Mouse (Mus musculus) spleen, adult 2 months (tissue): ENCODE measurements around the gene Wbp2nl. TPM values are rescaled to one million over a fixed set of nuclear protein-coding genes. Genes with fewer than 3 reads are reported as not detected.

ENCODE experiments used
- DNase-seq, 2 experiments: peaks; one replicate each; pipeline versions ENCODE4 v3.0.0 to v3.0.0-alpha.2; 2012 to 2021; ENCODE audit warnings: low spot score in 2 of 2, low read depth in 1 of 2
- H3K27ac ChIP-seq: fragments of 200-500 bp; 2 replicates; pipeline ENCODE4 v1.5.1; 2012; ENCODE audit warnings: low read length, inconsistent platforms; ENCODE audit not compliant: insufficient read depth
- H3K27me3 ChIP-seq: fragments of 200-500 bp; 2 replicates; pipeline ENCODE4 v1.6.1; 2012; ENCODE audit warnings: mild to moderate bottlenecking, moderate library complexity, low read length, inconsistent platforms; ENCODE audit not compliant: control insufficient read depth, insufficient read depth
- H3K36me3 ChIP-seq: fragments of 200-500 bp; 2 replicates; pipeline ENCODE4 v1.6.1; 2012; ENCODE audit warnings: mild to moderate bottlenecking, low read length, inconsistent platforms; ENCODE audit not compliant: control insufficient read depth, insufficient read depth
- H3K4me1 ChIP-seq: fragments of 200-500 bp; 2 replicates; pipeline ENCODE4 v1.6.1; 2011; ENCODE audit warnings: inconsistent platforms; ENCODE audit not compliant: control insufficient read depth, insufficient read depth, insufficient read length
- H3K4me3 ChIP-seq: fragments of 200-500 bp; 2 replicates; pipeline ENCODE4 v1.5.1; 2011; ENCODE audit warnings: mild to moderate bottlenecking, inconsistent platforms; ENCODE audit not compliant: insufficient read depth, insufficient read length; ENCODE audit errors: extremely low read depth
- CTCF ChIP-seq: fragments of 200-500 bp; IDR thresholded peaks from 2 replicates; pipeline ENCODE4 v1.5.1; 2011; ENCODE audit warnings: mild to moderate bottlenecking, inconsistent platforms; ENCODE audit not compliant: insufficient read depth, insufficient read length, insufficient replicate concordance; ENCODE audit errors: extremely low read depth
- POLR2A ChIP-seq: fragments of 200-500 bp; IDR thresholded peaks from 2 replicates; pipeline ENCODE4 v1.6.1; 2011; ENCODE audit warnings: low read depth, low read length, inconsistent platforms
- WGBS: fragments of 180-500 bp; shearing (Covaris S2); methylation state at CpG from one replicate; pipeline ENCODE4 v1.1.7; 2018; 5-methylcytosine and 5-hydroxymethylcytosine counted together
- polyA plus RNA-seq: library from polyadenylated mRNA; depleted of rRNA; stranded (reverse); fragments of >200 nt; gene quantifications from 2 replicates; pipeline ENCODE4 v1.2.3, GENCODE M21; 2012; rRNA removed

Gene Wbp2nl
- 0.07 TPM in 1 of 2 replicates, not detected in the other for polyA plus RNA-seq

GRCm38 (mm10) chr15:82298764-82299561 is at the start of gene Wbp2nl:
TSS of gene Wbp2nl (plus strand) at chr15:82298954.
- no peaks in the 10 kb centered on the region; the same call in 1 of the 2 replicates for H3K27me3 ChIP-seq
- TF ChIP-seq POLR2A (no peak), CTCF (no peak)
- no peak for DNase-seq
- no peak within 1 kb of the TSS for H3K27ac ChIP-seq
- no peak within 1 kb of the TSS for H3K4me3 ChIP-seq
- H3K36me3 ChIP-seq: no peaks in the 10 kb centered on the region
- WGBS: 67% methylated on average over 39 of the region's 39 CpGs
- no peaks in the 10 kb centered on the region; the same call in 1 of the 2 replicates for H3K4me1 ChIP-seq

- WGBS: 93% methylated on average over 3 of the region's 3 CpGs
- H3K27me3 ChIP-seq: no peaks in the 10 kb centered on the region
Observed at GRCm38 (mm10) chr15:82251579-82251978, 47.2 kb upstream of the Wbp2nl start.

GRCm38 (mm10) chr15:82252097-82252496 is 46.7 kb upstream of the Wbp2nl start, which contains the start of gene 1500009C09Rik:
TSS of gene 1500009C09Rik (plus strand) at chr15:82252397.
- H3K36me3 ChIP-seq: no peaks in the 10 kb centered on the region
- no peaks in the 10 kb centered on the region for H3K27me3 ChIP-seq
- H3K4me3 ChIP-seq: no peak within 1 kb of the TSS
- TF ChIP-seq CTCF (no peak), POLR2A (no peak)
- 78% methylated on average over 6 of the region's 6 CpGs for WGBS
- no peak within 1 kb of the TSS for H3K27ac ChIP-seq
- no peak for DNase-seq
- H3K4me1 ChIP-seq: no peaks in the 10 kb centered on the region; the same call in 1 of the 2 replicates

More at GRCm38 (mm10) chr15:82251579-82251978, 47.2 kb upstream of the Wbp2nl start:
- H3K4me3 ChIP-seq: no peak overlapping the region
- H3K4me1 ChIP-seq: no peaks in the 10 kb centered on the region; the same call in 1 of the 2 replicates
- DNase-seq: no peak
- no peak overlapping the region for H3K27ac ChIP-seq
- no peak for TF ChIP-seq POLR2A
- no peak for TF ChIP-seq CTCF
- no peaks in the 10 kb centered on the region for H3K36me3 ChIP-seq

- Histone ChIP-seq H3K27ac (no peak overlapping the region), H3K4me1 (no peaks in the 10 kb centered on the region; the same call in 1 of the 2 replicates), H3K27me3 (no peaks in the 10 kb centered on the region), H3K36me3 (no peaks in the 10 kb centered on the region), H3K4me3 (no peak overlapping the region)
- no peak for DNase-seq
- TF ChIP-seq POLR2A (no peak), CTCF (no peak)
- 44% methylated on average over 4 of the region's 4 CpGs for WGBS
Observed at GRCm38 (mm10) chr15:82255248-82255647, 43.5 kb upstream of the Wbp2nl start.

- no peak for DNase-seq
- H3K4me3 ChIP-seq: no peak overlapping the region
- no peak overlapping the region for H3K27ac ChIP-seq
- no peaks in the 10 kb centered on the region; the same call in 1 of the 2 replicates for H3K4me1 ChIP-seq
- 17% methylated on average over 10 of the region's 10 CpGs for WGBS
- H3K27me3 ChIP-seq: no peaks in the 10 kb centered on the region
- TF ChIP-seq POLR2A: no peak
- no peak for TF ChIP-seq CTCF
- H3K36me3 ChIP-seq: no peaks in the 10 kb centered on the region
Observed at GRCm38 (mm10) chr15:82255944-82256383, 42.8 kb upstream of the Wbp2nl start.

GRCm38 (mm10) chr15:82259510-82259909 is 39.2 kb upstream of the Wbp2nl start:
- TF ChIP-seq CTCF (peak; percentile 98), POLR2A (no peak)
- 11% methylated on average over 16 of the region's 16 CpGs for WGBS
- Histone ChIP-seq H3K27me3 (no peaks in the 10 kb centered on the region), H3K4me1 (no peaks in the 10 kb centered on the region; the same call in 1 of the 2 replicates), H3K27ac (no peak overlapping the region), H3K36me3 (no peaks in the 10 kb centered on the region), H3K4me3 (no peak overlapping the region)
- peak; percentile 29 to 69 for DNase-seq

- H3K4me1 ChIP-seq: no peaks in the 10 kb centered on the region
- no peak overlapping the region for H3K4me3 ChIP-seq
- TF ChIP-seq POLR2A (no peak), CTCF (peak; percentile 76; the same call in 1 of the 2 replicates)
- no peaks in the 10 kb centered on the region for H3K27me3 ChIP-seq
- DNase-seq: peak in 1 of 2 experiments; percentile 50
- H3K36me3 ChIP-seq: no peaks in the 10 kb centered on the region
- H3K27ac ChIP-seq: no peak overlapping the region
- 12% methylated on average over 6 of the region's 6 CpGs for WGBS
Observed at GRCm38 (mm10) chr15:82266356-82266755, 32.4 kb upstream of the Wbp2nl start.
